Mouse (Mus musculus): Measurements from ENCODE around the gene Foxs1. TPM values are rescaled to one million over a fixed set of nuclear protein-coding genes. Genes with fewer than 3 reads are reported as not detected.

Gene Foxs1
- polyA plus RNA-seq, 1 experiment from 2014 or later: 1.7 TPM

- Histone ChIP-seq H3K4me2 (replicated peaks; ENCODE audit: low read depth, low read length) (no peak overlapping the region), H3K4me1 (replicated peaks; ENCODE audit: control insufficient read depth, insufficient read depth, low read length) (no peaks in the 10 kb centered on the region), H3K9me3 (ENCODE audit: control insufficient read depth, low read length) (no peaks in the 10 kb centered on the region), H3K27ac (ENCODE audit: low read depth, low read length) (no peak overlapping the region), H3K36me3 (ENCODE audit: control insufficient read depth, insufficient read depth, low read length) (no peaks in the 10 kb centered on the region), H3K4me3 (ENCODE audit: low read depth, low read length) (no peak overlapping the region), H3K9ac (ENCODE audit: low read depth, low read length) (no peak overlapping the region), H3K27me3 (ENCODE audit: control insufficient read depth, insufficient read depth, low read length) (no peaks in the 10 kb centered on the region)
- DNase-seq (ENCODE audit: low spot score) (peak; percentile 49), ATAC-seq (ENCODE audit: low FRiP score) (0 out of 2 replicates have a peak, but pooled peaks have one; percentile 12)
- WGBS: 69% methylated on average over 11 of the region's 11 CpGs
These were observed 7.7 kb downstream of the Foxs1 start for GRCm38 (mm10) chr2:152925189-152925872.

- H3K9me3 ChIP-seq (ENCODE audit: control insufficient read depth, low read length): no peaks in the 10 kb centered on the region
- H3K27ac ChIP-seq (ENCODE audit: low read depth, low read length): no peak overlapping the region
- no peak for DNase-seq (ENCODE audit: low spot score)
- WGBS: 93% methylated on average over 5 of the region's 5 CpGs
- no peak overlapping the region for H3K4me3 ChIP-seq (ENCODE audit: low read depth, low read length)
- H3K4me1 ChIP-seq (replicated peaks; ENCODE audit: control insufficient read depth, insufficient read depth, low read length): no peaks in the 10 kb centered on the region
- H3K27me3 ChIP-seq (ENCODE audit: control insufficient read depth, insufficient read depth, low read length): no peaks in the 10 kb centered on the region
- H3K4me2 ChIP-seq (replicated peaks; ENCODE audit: low read depth, low read length): no peak overlapping the region
- ATAC-seq (ENCODE audit: low FRiP score): no peak
- no peaks in the 10 kb centered on the region for H3K36me3 ChIP-seq (ENCODE audit: control insufficient read depth, insufficient read depth, low read length)
- H3K9ac ChIP-seq (ENCODE audit: low read depth, low read length): no peak overlapping the region
These were observed 8.5 kb downstream of the Foxs1 start for GRCm38 (mm10) chr2:152924543-152924942.

- Histone ChIP-seq H3K27me3 (ENCODE audit: control insufficient read depth, insufficient read depth, low read length) (no peaks in the 10 kb centered on the region), H3K27ac (ENCODE audit: low read depth, low read length) (no peak overlapping the region; the same call in 1 of the 2 replicates), H3K4me2 (replicated peaks; ENCODE audit: low read depth, low read length) (no peak overlapping the region), H3K9me3 (ENCODE audit: control insufficient read depth, low read length) (no peaks in the 10 kb centered on the region), H3K4me1 (replicated peaks; ENCODE audit: control insufficient read depth, insufficient read depth, low read length) (no peaks in the 10 kb centered on the region), H3K9ac (ENCODE audit: low read depth, low read length) (no peak overlapping the region), H3K4me3 (ENCODE audit: low read depth, low read length) (no peak overlapping the region), H3K36me3 (ENCODE audit: control insufficient read depth, insufficient read depth, low read length) (no peaks in the 10 kb centered on the region)
- 40% methylated on average over 8 of the region's 8 CpGs for WGBS
- ATAC-seq (ENCODE audit: low FRiP score) (no peak), DNase-seq (ENCODE audit: low spot score) (no peak)
These were observed 8.9 kb downstream of the Foxs1 start for GRCm38 (mm10) chr2:152924128-152924527.

- Histone ChIP-seq H3K36me3 (ENCODE audit: control insufficient read depth, insufficient read depth, low read length) (no peaks in the 10 kb centered on the region), H3K4me2 (replicated peaks; ENCODE audit: low read depth, low read length) (no peak overlapping the region), H3K9ac (ENCODE audit: low read depth, low read length) (no peak overlapping the region), H3K27me3 (ENCODE audit: control insufficient read depth, insufficient read depth, low read length) (no peaks in the 10 kb centered on the region), H3K27ac (ENCODE audit: low read depth, low read length) (no peak overlapping the region; the same call in 1 of the 2 replicates), H3K9me3 (ENCODE audit: control insufficient read depth, low read length) (no peaks in the 10 kb centered on the region), H3K4me1 (replicated peaks; ENCODE audit: control insufficient read depth, insufficient read depth, low read length) (no peaks in the 10 kb centered on the region), H3K4me3 (ENCODE audit: low read depth, low read length) (no peak overlapping the region)
- WGBS: 70% methylated on average over 3 of the region's 3 CpGs
- DNase-seq (ENCODE audit: low spot score): no peak
- no peak for ATAC-seq (ENCODE audit: low FRiP score)
These were observed 9.4 kb downstream of the Foxs1 start for GRCm38 (mm10) chr2:152923621-152924020.

GRCm38 (mm10) chr2:152922376-152922775 lies 10.6 kb downstream of the Foxs1 start:
- ATAC-seq (ENCODE audit: low FRiP score) (peak; percentile 27; the same call in 1 of the 2 replicates), DNase-seq (ENCODE audit: low spot score) (no peak)
- H3K9me3 ChIP-seq (ENCODE audit: control insufficient read depth, low read length): no peaks in the 10 kb centered on the region
- H3K27ac ChIP-seq (ENCODE audit: low read depth, low read length): no peak overlapping the region; the same call in 1 of the 2 replicates
- no peaks in the 10 kb centered on the region for H3K27me3 ChIP-seq (ENCODE audit: control insufficient read depth, insufficient read depth, low read length)
- H3K4me1 ChIP-seq (replicated peaks; ENCODE audit: control insufficient read depth, insufficient read depth, low read length): no peaks in the 10 kb centered on the region
- no peak overlapping the region for H3K9ac ChIP-seq (ENCODE audit: low read depth, low read length)
- WGBS: 29% methylated on average over 7 of the region's 7 CpGs
- no peak overlapping the region for H3K4me3 ChIP-seq (ENCODE audit: low read depth, low read length)
- H3K4me2 ChIP-seq (replicated peaks; ENCODE audit: low read depth, low read length): no peak overlapping the region
- H3K36me3 ChIP-seq (ENCODE audit: control insufficient read depth, insufficient read depth, low read length): no peaks in the 10 kb centered on the region

- Histone ChIP-seq H3K4me3 (ENCODE audit: low read depth, low read length) (no peak overlapping the region), H3K27ac (ENCODE audit: low read depth, low read length) (no peak overlapping the region), H3K4me2 (replicated peaks; ENCODE audit: low read depth, low read length) (no peak overlapping the region), H3K27me3 (ENCODE audit: control insufficient read depth, insufficient read depth, low read length) (peaks cover 9% of the 10 kb centered on the region), H3K9me3 (ENCODE audit: control insufficient read depth, low read length) (no peaks in the 10 kb centered on the region), H3K9ac (ENCODE audit: low read depth, low read length) (no peak overlapping the region), H3K36me3 (ENCODE audit: control insufficient read depth, insufficient read depth, low read length) (no peaks in the 10 kb centered on the region), H3K4me1 (replicated peaks; ENCODE audit: control insufficient read depth, insufficient read depth, low read length) (peaks cover 3% of the 10 kb centered on the region; the same call in 1 of the 2 replicates)
- no peak for DNase-seq (ENCODE audit: low spot score)
- no peak for ATAC-seq (ENCODE audit: low FRiP score)
- 58% methylated on average over 9 of the region's 9 CpGs for WGBS
These were observed 15.3 kb downstream of the Foxs1 start for GRCm38 (mm10) chr2:152917671-152918070.

- H3K27me3 ChIP-seq (ENCODE audit: control insufficient read depth, insufficient read depth, low read length): peaks cover 15% of the 10 kb centered on the region
- ATAC-seq (ENCODE audit: low FRiP score) (no peak), DNase-seq (ENCODE audit: low spot score) (no peak)
- peaks cover 3% of the 10 kb centered on the region; the same call in 1 of the 2 replicates for H3K4me1 ChIP-seq (replicated peaks; ENCODE audit: control insufficient read depth, insufficient read depth, low read length)
- no peak overlapping the region for H3K4me3 ChIP-seq (ENCODE audit: low read depth, low read length)
- no peak overlapping the region for H3K27ac ChIP-seq (ENCODE audit: low read depth, low read length)
- no peak overlapping the region for H3K9ac ChIP-seq (ENCODE audit: low read depth, low read length)
- H3K4me2 ChIP-seq (replicated peaks; ENCODE audit: low read depth, low read length): no peak overlapping the region
- no peaks in the 10 kb centered on the region for H3K9me3 ChIP-seq (ENCODE audit: control insufficient read depth, low read length)
- 57% methylated on average over 5 of the region's 5 CpGs for WGBS
- no peaks in the 10 kb centered on the region for H3K36me3 ChIP-seq (ENCODE audit: control insufficient read depth, insufficient read depth, low read length)
These were observed 16.9 kb downstream of the Foxs1 start for GRCm38 (mm10) chr2:152916111-152916510.

GRCm38 (mm10) chr2:152915453-152915852 lies 17.6 kb downstream of the Foxs1 start:
- peaks cover 15% of the 10 kb centered on the region for H3K27me3 ChIP-seq (ENCODE audit: control insufficient read depth, insufficient read depth, low read length)
- no peaks in the 10 kb centered on the region for H3K36me3 ChIP-seq (ENCODE audit: control insufficient read depth, insufficient read depth, low read length)
- H3K27ac ChIP-seq (ENCODE audit: low read depth, low read length): no peak overlapping the region
- WGBS: 69% methylated on average over 4 of the region's 4 CpGs
- H3K4me1 ChIP-seq (replicated peaks; ENCODE audit: control insufficient read depth, insufficient read depth, low read length): peaks cover 3% of the 10 kb centered on the region; the same call in 1 of the 2 replicates
- no peak overlapping the region for H3K4me3 ChIP-seq (ENCODE audit: low read depth, low read length)
- no peak for DNase-seq (ENCODE audit: low spot score)
- no peak overlapping the region for H3K4me2 ChIP-seq (replicated peaks; ENCODE audit: low read depth, low read length)
- no peaks in the 10 kb centered on the region for H3K9me3 ChIP-seq (ENCODE audit: control insufficient read depth, low read length)
- no peak for ATAC-seq (ENCODE audit: low FRiP score)
- no peak overlapping the region for H3K9ac ChIP-seq (ENCODE audit: low read depth, low read length)

Data from hindbrain, embryonic 11.5 days (tissue).